Mouse (Mus musculus) midbrain, postnatal 0 days (tissue): ENCODE measurements around the gene Gm35315. TPM values are rescaled to one million over a fixed set of nuclear protein-coding genes. Genes with fewer than 3 reads are reported as not detected.

ENCODE experiments used
- ATAC-seq: fragments of 200-750 bp; cut with Nextera tagmentation; 2 replicates; pipeline ENCODE4 v1.8.0; 2017; ENCODE audit warnings: moderate number of reproducible peaks, mild to moderate bottlenecking, moderate TSS enrichment, moderate library complexity; ENCODE audit not compliant: low FRiP score
- DNase-seq: peaks from one replicate; pipeline ENCODE4 v3.0.0-alpha.2; 2015; ENCODE audit warnings: low spot score
- H3K27ac ChIP-seq: fragments of 300-500 bp; sonication (generic); 2 replicates; pipeline ENCODE4 v1.5.1; 2014; ENCODE audit warnings: low read depth, mild to moderate bottlenecking, low read length, mixed read lengths
- H3K27me3 ChIP-seq: fragments of 300-500 bp; sonication (generic); 2 replicates; pipeline ENCODE4 v1.6.1; 2014; ENCODE audit warnings: low read length, control low read depth, mixed read lengths; ENCODE audit not compliant: insufficient read depth
- H3K36me3 ChIP-seq: fragments of 300-500 bp; sonication (generic); 2 replicates; pipeline ENCODE4 v1.6.1; 2014; ENCODE audit warnings: low read length, control low read depth, mixed read lengths; ENCODE audit not compliant: insufficient read depth
- H3K4me1 ChIP-seq: fragments of 300-500 bp; sonication (generic); 2 replicates; pipeline ENCODE4 v1.6.1; 2014; ENCODE audit warnings: mild to moderate bottlenecking, control low read depth, antibody characterized with exemption, low read length, mixed read lengths; ENCODE audit not compliant: insufficient read depth
- H3K4me2 ChIP-seq: fragments of 300-500 bp; sonication (generic); 2 replicates; pipeline ENCODE4 v1.6.1; 2014; ENCODE audit warnings: low read depth, mild to moderate bottlenecking, low read length, mixed read lengths; ENCODE audit not compliant: poor library complexity, severe bottlenecking
- H3K4me3 ChIP-seq: fragments of 300-500 bp; sonication (generic); 2 replicates; pipeline ENCODE4 v1.5.1; 2014; ENCODE audit warnings: low read depth, mild to moderate bottlenecking, low read length, moderate library complexity
- H3K9ac ChIP-seq: fragments of 300-500 bp; sonication (generic); replicated peaks from 2 replicates; pipeline ENCODE4 v1.6.1; 2014; ENCODE audit warnings: mild to moderate bottlenecking, low read length, moderate library complexity, mixed read lengths; ENCODE audit not compliant: poor library complexity, severe bottlenecking
- H3K9me3 ChIP-seq: fragments of 300-500 bp; sonication (generic); 2 replicates; pipeline ENCODE4 v1.6.1; 2016; ENCODE audit warnings: low read length, control low read depth
- CTCF ChIP-seq: IDR thresholded peaks from 2 replicates; pipeline ENCODE4 v1.5.1; 2016; ENCODE audit warnings: antibody characterized with exemption, mild to moderate bottlenecking
- WGBS: fragments of 180-500 bp; shearing (Covaris S2); extraction: QIAGEN DNeasy Blood & Tissue Kit; methylation state at CpG from one replicate; pipeline ENCODE4 v1.1.7; 2014; 5-methylcytosine and 5-hydroxymethylcytosine counted together
- polyA plus RNA-seq: library from polyadenylated mRNA; unstranded; fragments of >200 nt; fragmentation: Nextera tagmentation; extraction: Ambion mirVana; gene quantifications from 2 replicates; pipeline ENCODE4 v1.2.1, GENCODE M21; 2015
- total RNA-seq: library from RNA; depleted of rRNA; stranded (reverse); fragments of >200 nt; gene quantifications from 2 replicates; pipeline ENCODE4 v1.2.3, GENCODE M21; 2014

The Gm35315 gene
- total and polyA plus RNA-seq, 2 experiments from 2014 or later, result 0.39 to 0.88 TPM

GRCm38 (mm10) chr5:110107581-110108304, 13.5 kb upstream of the Gm35315 start, which contains the start of gene Gtpbp6:
Gtpbp6 (minus strand) TSS chr5:110108197.
- Histone ChIP-seq H3K27ac (peak within 1 kb of the TSS; percentile 93), H3K9me3 (no peaks in the 10 kb centered on the region)

GRCm38 (mm10) chr5:110106901-110107564, 12.8 kb upstream of the Gm35315 start:
- WGBS, result 17% methylated on average over 40 of the region's 41 CpGs
- Histone ChIP-seq H3K36me3 (peaks cover 30% of the 10 kb centered on the region), H3K9me3 (no peaks in the 10 kb centered on the region), H3K4me3 (peak overlapping the region; percentile 57), H3K4me2 (peak overlapping the region; percentile 87), H3K27ac (peak overlapping the region; percentile 93), H3K27me3 (no peaks in the 10 kb centered on the region), H3K9ac (peak overlapping the region; percentile 77), H3K4me1 (peaks cover 11% of the 10 kb centered on the region; the same call in 1 of the 2 replicates)
- DNase-seq, result no peak
- 0 out of 2 replicates have a peak, but pooled peaks have one; percentile 1 for TF ChIP-seq CTCF
- ATAC-seq, result peak; percentile 9

More at GRCm38 (mm10) chr5:110107581-110108304, 13.5 kb upstream of the Gm35315 start, which contains the start of gene Gtpbp6:
- H3K36me3 ChIP-seq, result peaks cover 34% of the 10 kb centered on the region
- H3K4me3 ChIP-seq, result peak within 1 kb of the TSS; percentile 57
- peak within 1 kb of the TSS; percentile 77 for H3K9ac ChIP-seq
- ATAC-seq (peak; percentile 84), DNase-seq (peak; percentile 97)
- under 1% methylated on average over 69 of the region's 71 CpGs for WGBS
- H3K4me1 ChIP-seq, result peaks cover 11% of the 10 kb centered on the region; the same call in 1 of the 2 replicates
- TF ChIP-seq CTCF, result no peak
- no peaks in the 10 kb centered on the region for H3K27me3 ChIP-seq
- peak within 1 kb of the TSS; percentile 87 for H3K4me2 ChIP-seq

- TF ChIP-seq CTCF, result no peak
Measured at GRCm38 (mm10) chr5:110106140-110106871, 12.1 kb upstream of the Gm35315 start.

GRCm38 (mm10) chr5:110104616-110105380, 10.6 kb upstream of the Gm35315 start:
- no peak overlapping the region for H3K27ac ChIP-seq
- H3K9ac ChIP-seq, result no peak overlapping the region
- H3K27me3 ChIP-seq, result no peaks in the 10 kb centered on the region
- peaks cover 21% of the 10 kb centered on the region; the same call in 1 of the 2 replicates for H3K4me1 ChIP-seq
- DNase-seq (no peak), ATAC-seq (no peak)
- 96% methylated on average over 36 of the region's 36 CpGs for WGBS
- TF ChIP-seq CTCF, result no peak
- H3K9me3 ChIP-seq, result no peaks in the 10 kb centered on the region
- peaks cover 30% of the 10 kb centered on the region for H3K36me3 ChIP-seq
- H3K4me2 ChIP-seq, result no peak overlapping the region
- no peak overlapping the region for H3K4me3 ChIP-seq

More at GRCm38 (mm10) chr5:110106140-110106871, 12.1 kb upstream of the Gm35315 start:
- Histone ChIP-seq H3K36me3 (peaks cover 30% of the 10 kb centered on the region), H3K4me2 (peak overlapping the region; percentile 87), H3K4me1 (peaks cover 16% of the 10 kb centered on the region; the same call in 1 of the 2 replicates), H3K9me3 (no peaks in the 10 kb centered on the region), H3K27me3 (no peaks in the 10 kb centered on the region), H3K4me3 (peak overlapping the region; percentile 57), H3K9ac (peak overlapping the region; percentile 77; the same call in 1 of the 2 replicates), H3K27ac (no peak overlapping the region)
- DNase-seq (no peak), ATAC-seq (no peak)
- WGBS, result 93% methylated on average over 26 of the region's 26 CpGs
